Mouse (Mus musculus) megakaryocyte, adult 5-6 weeks (primary cell): ENCODE data around the gene Slc44a2. TPM values are rescaled to one million over a fixed set of nuclear protein-coding genes. Genes with fewer than 3 reads are reported as not detected.
A peak's percentile ranks its signal among the peaks of the same experiment; 100 is the strongest.
"Not testable (repeated sequence)": the region's sequence is repeated elsewhere in the genome, so short reads cannot be mapped to it uniquely, and the experiment has no call there.

Experiments used
- ATAC-seq: 2 replicates; pipeline ENCODE4 v1.8.0; 2016; ENCODE audit warnings: mild to moderate bottlenecking, inconsistent platforms; ENCODE audit not compliant: poor library complexity, severe bottlenecking
- total RNA-seq, 2 experiments: library from RNA; stranded (forward) in 1 of 2; stranded (reverse) in 1 of 2; fragments of 153-499, 151-499 nt in 1 of 2; fragments of 221-1000, 200-1000 nt in 1 of 2; gene quantifications; 2 replicates each; pipeline versions ENCODE4 v1.2.3 to v1.2.4; 2015 to 2017

The Slc44a2 gene
- total RNA-seq (2015) (112 and 124 TPM in 2 replicates), total RNA-seq (2017) (101 and 116 TPM in 2 replicates)

- peak; percentile 86 for ATAC-seq
Measured at GRCm38 (mm10) chr9:21320619-21321512, at the start of gene Slc44a2. Gene Slc44a2, plus strand, starts transcription at chr9:21320698.

GRCm38 (mm10) chr9:21272391-21272790 lies 48.1 kb upstream of the Slc44a2 start:
- ATAC-seq = no peak

GRCm38 (mm10) chr9:21273094-21273493 lies 47.4 kb upstream of the Slc44a2 start:
- no peak for ATAC-seq

- ATAC-seq = no peak
Measured at GRCm38 (mm10) chr9:21273520-21274228, 46.8 kb upstream of the Slc44a2 start.

- ATAC-seq = no peak
Measured at GRCm38 (mm10) chr9:21274336-21274735, 46.2 kb upstream of the Slc44a2 start.

- no peak for ATAC-seq
Measured at GRCm38 (mm10) chr9:21275013-21275710, 45.3 kb upstream of the Slc44a2 start.

- no peak for ATAC-seq
Measured at GRCm38 (mm10) chr9:21275727-21276126, 44.8 kb upstream of the Slc44a2 start.

GRCm38 (mm10) chr9:21276307-21276706 lies 44.2 kb upstream of the Slc44a2 start:
- no peak for ATAC-seq

- no peak for ATAC-seq
Measured at GRCm38 (mm10) chr9:21277776-21278175, 42.7 kb upstream of the Slc44a2 start.

- ATAC-seq = no peak
Measured at GRCm38 (mm10) chr9:21283591-21283990, 36.9 kb upstream of the Slc44a2 start.

- no peak for ATAC-seq
Measured at GRCm38 (mm10) chr9:21283994-21284393, 36.5 kb upstream of the Slc44a2 start.

- ATAC-seq = peak; percentile 3
Measured at GRCm38 (mm10) chr9:21286753-21287152, 33.7 kb upstream of the Slc44a2 start.

GRCm38 (mm10) chr9:21287571-21288402 lies 32.7 kb upstream of the Slc44a2 start, which contains the start of gene Kri1:
Gene Kri1, minus strand, starts transcription at chr9:21287969.
- ATAC-seq = peak; percentile 66

GRCm38 (mm10) chr9:21288404-21289336 lies 31.8 kb upstream of the Slc44a2 start:
- ATAC-seq = no peak

- no peak for ATAC-seq
Measured at GRCm38 (mm10) chr9:21289337-21289671, 31.2 kb upstream of the Slc44a2 start.

GRCm38 (mm10) chr9:21290589-21290988 lies 29.9 kb upstream of the Slc44a2 start:
- ATAC-seq = no peak

- ATAC-seq = peak; percentile 59
Measured at GRCm38 (mm10) chr9:21291022-21291787, 29.3 kb upstream of the Slc44a2 start, which contains the start of gene Cdkn2d. Gene Cdkn2d, minus strand, starts transcription at chr9:21291407.

GRCm38 (mm10) chr9:21291868-21292267 lies 28.6 kb upstream of the Slc44a2 start:
- ATAC-seq = not testable (repeated sequence)
